Mouse (Mus musculus): ENCODE measurements around the gene Klf13. TPM values are rescaled to one million over a fixed set of nuclear protein-coding genes. Genes with fewer than 3 reads are reported as not detected.

The Klf13 gene
- polyA plus RNA-seq, 1 experiment from 2014 or later, result 26.9 TPM

DNA sequence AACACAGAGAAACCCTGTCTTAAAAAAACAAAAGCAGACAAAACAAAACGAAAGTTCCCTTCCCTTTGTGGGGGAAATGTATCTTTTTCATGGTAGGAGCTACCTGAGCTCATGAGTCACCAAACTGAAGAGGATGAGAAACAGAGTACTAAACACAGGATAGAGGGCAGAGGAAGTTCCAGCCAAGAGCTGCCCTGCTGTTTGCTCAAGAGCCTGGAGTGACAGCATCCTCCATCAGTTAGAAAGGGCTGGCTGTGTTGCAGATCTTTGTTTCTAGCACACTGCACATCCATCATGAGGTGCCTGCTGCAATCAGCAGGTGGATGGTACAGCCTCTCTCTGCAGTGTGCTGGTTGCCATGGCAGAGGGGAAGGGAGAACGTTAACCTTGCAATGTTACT is 5.2 kb upstream of the Klf13 start:
- Histone ChIP-seq H3K9ac (ENCODE audit: low read length) (no peak overlapping the region), H3K4me2 (replicated peaks; ENCODE audit: low read depth) (no peak overlapping the region), H3K36me3 (ENCODE audit: control insufficient read depth, insufficient read depth, low read length) (no peaks in the 10 kb centered on the region), H3K4me1 (replicated peaks; ENCODE audit: control insufficient read depth, insufficient read depth) (no peaks in the 10 kb centered on the region), H3K27me3 (ENCODE audit: control insufficient read depth, insufficient read depth, low read length) (no peaks in the 10 kb centered on the region), H3K27ac (replicated peaks) (no peak overlapping the region), H3K9me3 (ENCODE audit: control insufficient read depth, low read length) (no peaks in the 10 kb centered on the region), H3K4me3 (ENCODE audit: low read depth, low read length) (no peak overlapping the region)
- no peak for TF ChIP-seq EP300 (optimal IDR thresholded peaks at IDR 0.05)
- TF ChIP-seq CTCF (IDR thresholded peaks at IDR 0.05; ENCODE audit: low read depth), result no peak
- DNase-seq (ENCODE audit: low spot score) (no peak), ATAC-seq (ENCODE audit: low FRiP score, low TSS enrichment) (no peak)
- 33% methylated on average over 2 of the region's 2 CpGs for WGBS

DNA sequence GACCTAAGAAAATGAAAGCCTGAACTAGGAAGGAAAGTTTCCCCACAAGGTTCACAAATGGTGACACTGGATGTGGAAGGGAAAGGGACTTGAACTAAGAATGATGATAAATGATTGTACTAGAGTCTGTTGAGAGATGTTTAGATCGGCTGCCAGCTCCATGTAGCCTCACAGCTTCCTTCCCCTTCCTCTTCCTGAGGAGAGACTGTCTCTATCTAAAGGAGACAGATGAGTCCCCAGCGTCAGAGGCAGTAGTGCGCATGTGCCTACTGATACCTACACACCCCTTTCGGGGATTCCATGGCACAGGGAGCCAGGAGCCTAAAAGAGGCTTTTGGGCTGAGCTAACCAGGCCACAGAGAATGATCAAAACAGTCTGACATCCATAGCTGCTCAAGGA is 2.8 kb upstream of the Klf13 start:
- no peak overlapping the region for H3K4me3 ChIP-seq (ENCODE audit: low read depth, low read length)
- no peak overlapping the region for H3K4me2 ChIP-seq (replicated peaks; ENCODE audit: low read depth)
- H3K9ac ChIP-seq (ENCODE audit: low read length), result no peak overlapping the region
- DNase-seq (ENCODE audit: low spot score) (no peak), ATAC-seq (ENCODE audit: low FRiP score, low TSS enrichment) (no peak)
- no peaks in the 10 kb centered on the region for H3K36me3 ChIP-seq (ENCODE audit: control insufficient read depth, insufficient read depth, low read length)
- H3K4me1 ChIP-seq (replicated peaks; ENCODE audit: control insufficient read depth, insufficient read depth), result no peaks in the 10 kb centered on the region
- H3K27me3 ChIP-seq (ENCODE audit: control insufficient read depth, insufficient read depth, low read length), result no peaks in the 10 kb centered on the region
- WGBS, result 72% methylated on average over 4 of the region's 4 CpGs
- TF ChIP-seq CTCF (IDR thresholded peaks at IDR 0.05; ENCODE audit: low read depth), result no peak
- TF ChIP-seq EP300 (optimal IDR thresholded peaks at IDR 0.05), result no peak
- no peaks in the 10 kb centered on the region for H3K9me3 ChIP-seq (ENCODE audit: control insufficient read depth, low read length)
- no peak overlapping the region for H3K27ac ChIP-seq (replicated peaks)

DNA sequence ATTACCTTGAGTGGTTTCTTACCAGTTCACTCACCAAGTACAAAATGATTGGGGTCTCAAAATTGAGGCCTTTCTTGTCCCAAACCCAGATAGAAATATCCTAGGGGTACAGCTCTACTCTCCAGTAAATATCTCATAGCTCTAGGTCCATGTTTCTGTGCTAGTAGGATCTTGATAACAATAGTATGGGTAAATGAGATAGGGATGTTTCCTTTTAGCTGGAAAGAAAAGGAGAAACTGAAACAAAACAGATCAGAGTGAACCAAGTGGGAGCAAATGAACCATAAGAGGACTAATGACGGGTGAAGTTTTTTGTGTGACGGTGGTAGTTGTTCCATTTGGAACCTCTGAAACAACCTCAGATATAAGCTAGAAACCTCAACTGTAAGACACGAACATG is 2.3 kb upstream of the Klf13 start:
- no peak overlapping the region for H3K27ac ChIP-seq (replicated peaks)
- H3K9ac ChIP-seq (ENCODE audit: low read length), result no peak overlapping the region
- TF ChIP-seq EP300 (optimal IDR thresholded peaks at IDR 0.05), result no peak
- no peak for TF ChIP-seq CTCF (IDR thresholded peaks at IDR 0.05; ENCODE audit: low read depth)
- DNase-seq (ENCODE audit: low spot score), result no peak
- no peaks in the 10 kb centered on the region for H3K9me3 ChIP-seq (ENCODE audit: control insufficient read depth, low read length)
- H3K4me1 ChIP-seq (replicated peaks; ENCODE audit: control insufficient read depth, insufficient read depth), result no peaks in the 10 kb centered on the region
- no peaks in the 10 kb centered on the region for H3K36me3 ChIP-seq (ENCODE audit: control insufficient read depth, insufficient read depth, low read length)
- no peak overlapping the region for H3K4me2 ChIP-seq (replicated peaks; ENCODE audit: low read depth)
- WGBS, result 86% methylated on average over 3 of the region's 3 CpGs
- ATAC-seq (ENCODE audit: low FRiP score, low TSS enrichment), result no peak
- H3K27me3 ChIP-seq (ENCODE audit: control insufficient read depth, insufficient read depth, low read length), result no peaks in the 10 kb centered on the region
- no peak overlapping the region for H3K4me3 ChIP-seq (ENCODE audit: low read depth, low read length)

DNA sequence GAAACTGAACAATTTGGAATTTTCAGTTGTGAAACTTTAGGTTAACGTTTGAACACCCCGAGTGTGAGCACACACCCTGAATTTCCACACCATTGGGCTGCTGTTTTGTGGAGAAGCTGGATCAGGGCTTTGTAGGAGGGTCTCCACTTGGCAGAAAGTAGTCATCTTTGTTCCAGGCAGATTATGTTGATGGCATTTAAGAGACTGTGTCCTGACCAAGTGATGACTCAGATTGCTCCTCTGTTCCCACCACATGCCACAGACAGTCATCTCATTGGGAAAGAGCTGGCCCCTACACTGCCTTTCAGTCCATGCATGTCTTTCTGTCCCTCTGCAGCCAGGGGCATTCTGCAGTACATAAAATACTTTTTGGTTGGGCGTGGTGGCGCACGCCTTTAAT is 1.6 kb upstream of the Klf13 start:
- WGBS, result 87% methylated on average over 5 of the region's 5 CpGs
- no peak overlapping the region for H3K9ac ChIP-seq (ENCODE audit: low read length)

DNA sequence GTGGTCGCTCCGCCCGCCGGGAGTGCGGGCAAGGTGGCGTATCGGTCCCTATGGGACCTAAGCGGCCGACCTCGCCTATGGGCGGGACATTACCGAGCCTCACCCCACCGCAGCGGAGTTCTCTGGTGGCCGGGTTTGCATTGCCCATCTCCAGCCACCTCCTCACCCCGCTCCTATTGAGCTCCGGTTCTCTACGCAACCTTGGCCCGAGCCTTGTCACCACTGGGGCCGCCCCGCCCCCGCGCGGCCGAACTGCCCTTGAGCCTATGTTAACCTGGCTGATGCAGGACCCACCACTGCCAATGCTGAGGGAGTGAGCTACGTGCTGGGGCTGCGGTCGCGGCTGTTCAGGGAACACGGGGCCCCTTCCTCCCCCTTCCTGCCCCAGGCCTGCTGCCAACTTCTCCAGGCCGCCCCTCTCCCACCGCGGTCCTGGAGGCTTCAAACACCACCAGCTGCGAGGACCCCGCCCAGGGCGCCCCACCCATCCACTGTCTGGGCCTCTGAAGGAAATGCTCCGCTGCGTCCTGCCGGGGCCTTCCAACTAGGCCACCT is 759 bp upstream of the Klf13 start:
- Histone ChIP-seq H3K27me3 (ENCODE audit: control insufficient read depth, insufficient read depth, low read length) (no peaks in the 10 kb centered on the region), H3K36me3 (ENCODE audit: control insufficient read depth, insufficient read depth, low read length) (no peaks in the 10 kb centered on the region), H3K9me3 (ENCODE audit: control insufficient read depth, low read length) (no peaks in the 10 kb centered on the region), H3K27ac (replicated peaks) (peak overlapping the region; percentile 97), H3K4me1 (replicated peaks; ENCODE audit: control insufficient read depth, insufficient read depth) (0 out of 2 replicates have a peak, but pooled peaks cover 2% of the 10 kb centered on the region), H3K4me2 (replicated peaks; ENCODE audit: low read depth) (peak overlapping the region; percentile 86), H3K9ac (ENCODE audit: low read length) (peak overlapping the region; percentile 79), H3K4me3 (ENCODE audit: low read depth, low read length) (peak overlapping the region; percentile 86)
- peak; percentile 39 for ATAC-seq (ENCODE audit: low FRiP score, low TSS enrichment)
- WGBS, result under 1% methylated on average over 35 of the region's 39 CpGs
- TF ChIP-seq CTCF (IDR thresholded peaks at IDR 0.05; ENCODE audit: low read depth), result peak; percentile 55
- TF ChIP-seq EP300 (optimal IDR thresholded peaks at IDR 0.05), result no peak
- DNase-seq (ENCODE audit: low spot score), result peak; percentile 79

More for the DNA sequence above, 1.6 kb upstream of the Klf13 start:
- 0 out of 2 replicates have a peak overlapping the region, but pooled peaks have one; percentile 18 for H3K27ac ChIP-seq (replicated peaks)
- H3K4me1 ChIP-seq (replicated peaks; ENCODE audit: control insufficient read depth, insufficient read depth), result no peaks in the 10 kb centered on the region
- no peaks in the 10 kb centered on the region for H3K36me3 ChIP-seq (ENCODE audit: control insufficient read depth, insufficient read depth, low read length)
- no peak for DNase-seq (ENCODE audit: low spot score)
- TF ChIP-seq CTCF (IDR thresholded peaks at IDR 0.05; ENCODE audit: low read depth) (peak; percentile 19; the same call in 1 of the 2 replicates), EP300 (optimal IDR thresholded peaks at IDR 0.05) (no peak)
- no peaks in the 10 kb centered on the region for H3K27me3 ChIP-seq (ENCODE audit: control insufficient read depth, insufficient read depth, low read length)
- H3K9me3 ChIP-seq (ENCODE audit: control insufficient read depth, low read length), result no peaks in the 10 kb centered on the region
- H3K4me2 ChIP-seq (replicated peaks; ENCODE audit: low read depth), result no peak overlapping the region
- H3K4me3 ChIP-seq (ENCODE audit: low read depth, low read length), result no peak overlapping the region
- no peak for ATAC-seq (ENCODE audit: low FRiP score, low TSS enrichment)

DNA sequence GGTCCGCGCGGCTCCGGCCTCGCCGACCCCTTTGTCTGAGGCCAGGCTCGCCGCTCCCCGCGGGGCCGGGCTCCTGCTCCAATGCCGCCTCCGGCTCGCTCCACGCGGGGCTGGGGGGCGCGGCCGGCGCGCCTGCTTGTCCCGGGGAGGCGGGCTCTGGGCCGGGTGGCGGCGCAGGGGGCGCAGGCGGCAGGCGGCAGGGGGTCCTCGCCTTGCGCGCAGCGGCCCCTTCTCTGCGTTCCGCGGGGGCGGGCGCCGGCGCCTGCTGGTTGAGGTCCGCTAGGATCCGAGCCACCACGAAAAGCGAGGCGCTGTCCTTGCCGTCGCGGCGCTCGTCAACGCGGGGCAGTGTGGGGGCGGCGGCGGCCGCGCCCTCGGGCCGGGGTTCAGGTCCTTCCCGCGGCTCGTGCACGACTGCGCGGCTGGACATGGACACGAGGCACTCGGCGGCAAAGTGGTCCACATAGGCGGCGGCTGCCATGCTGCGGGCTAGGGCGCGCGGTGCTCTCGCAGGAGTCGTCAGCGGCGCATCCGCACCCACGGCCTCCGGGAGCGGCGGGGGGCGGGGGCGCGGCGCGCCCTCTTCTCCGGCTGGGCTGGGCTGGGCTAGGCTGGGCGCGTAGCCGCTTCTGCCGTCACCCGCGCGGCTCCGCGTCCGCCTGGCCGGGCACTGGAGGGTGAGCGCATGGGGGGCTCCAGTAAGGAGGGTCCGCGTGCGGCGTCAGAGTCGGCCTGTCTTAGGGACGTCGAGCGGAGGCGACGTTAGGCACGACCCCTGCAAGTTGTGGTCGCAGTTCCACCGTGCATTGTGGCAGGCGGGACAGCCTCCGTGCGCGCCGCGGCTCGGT is 425 bp downstream of the Klf13 start:
- H3K9me3 ChIP-seq (ENCODE audit: control insufficient read depth, low read length), result no peaks in the 10 kb centered on the region
- ATAC-seq (ENCODE audit: low FRiP score, low TSS enrichment), result peak; percentile 67
- peak overlapping the region; percentile 98 for H3K27ac ChIP-seq (replicated peaks)
- H3K4me2 ChIP-seq (replicated peaks; ENCODE audit: low read depth), result peak overlapping the region; percentile 76
- TF ChIP-seq CTCF (IDR thresholded peaks at IDR 0.05; ENCODE audit: low read depth) (no peak), EP300 (optimal IDR thresholded peaks at IDR 0.05) (no peak)
- peak; percentile 87 for DNase-seq (ENCODE audit: low spot score)
- H3K4me1 ChIP-seq (replicated peaks; ENCODE audit: control insufficient read depth, insufficient read depth), result 0 out of 2 replicates have a peak, but pooled peaks cover 2% of the 10 kb centered on the region
- no peaks in the 10 kb centered on the region for H3K27me3 ChIP-seq (ENCODE audit: control insufficient read depth, insufficient read depth, low read length)
- H3K36me3 ChIP-seq (ENCODE audit: control insufficient read depth, insufficient read depth, low read length), result no peaks in the 10 kb centered on the region
- H3K9ac ChIP-seq (ENCODE audit: low read length), result peak overlapping the region; percentile 92
- peak overlapping the region; percentile 86 for H3K4me3 ChIP-seq (ENCODE audit: low read depth, low read length)
- WGBS, result 0% methylated on average over 84 of the region's 121 CpGs
